Mouse (Mus musculus) MEL (cell line): ENCODE data around the gene Wdr45. TPM values are rescaled to one million over a fixed set of nuclear protein-coding genes. Genes with fewer than 3 reads are reported as not detected.

Source experiments
- DNase-seq: peaks from one replicate; pipeline ENCODE4 v3.0.0; 2011; ENCODE audit warnings: low read depth, low spot score
- H3K27ac ChIP-seq: 2 replicates; pipeline ENCODE4 v1.5.1; 2012; ENCODE audit warnings: low read depth, mild to moderate bottlenecking, control low read depth, low read length, moderate library complexity; ENCODE audit not compliant: control insufficient read depth
- H3K27me3 ChIP-seq, 2 experiments: fragments of 150-350 bp in 1 of 2; sonication (generic) in 1 of 2; 2 replicates each; pipeline ENCODE4 v1.6.1; 2012; ENCODE audit warnings: low read length in 2 of 2, mild to moderate bottlenecking in 2 of 2, improper control_type of control experiment in 1 of 2, moderate library complexity in 1 of 2; ENCODE audit not compliant: insufficient read depth in 2 of 2, control insufficient read depth in 1 of 2
- H3K36me3 ChIP-seq, 2 experiments: 2 replicates each; pipeline ENCODE4 v1.6.1; 2012 to 2014; ENCODE audit warnings: low read length in 2 of 2, improper control_type of control experiment in 1 of 2, inconsistent platforms in 1 of 2, mild to moderate bottlenecking in 1 of 2; ENCODE audit not compliant: insufficient read depth in 2 of 2, control insufficient read depth in 1 of 2
- H3K4me1 ChIP-seq, 2 experiments: fragments of 150-350 bp in 1 of 2; sonication (generic) in 1 of 2; 2 replicates each; pipeline ENCODE4 v1.6.1; 2012; ENCODE audit warnings: low read length in 2 of 2, improper control_type of control experiment in 1 of 2, mild to moderate bottlenecking in 1 of 2; ENCODE audit not compliant: insufficient read depth in 2 of 2, control insufficient read depth in 1 of 2
- H3K4me3 ChIP-seq, 2 experiments: fragments of 150-350 bp in 1 of 2; sonication (generic) in 1 of 2; 2 replicates each; pipeline ENCODE4 v1.5.1; 2012; ENCODE audit warnings: low read depth in 2 of 2, low read length in 2 of 2, mild to moderate bottlenecking in 2 of 2, moderate library complexity in 2 of 2, control low read depth in 1 of 2, improper control_type of control experiment in 1 of 2; ENCODE audit not compliant: control insufficient read depth in 1 of 2, insufficient read depth in 1 of 2
- H3K79me2 ChIP-seq: 2 replicates; pipeline ENCODE4 v1.6.1; 2012; ENCODE audit warnings: mild to moderate bottlenecking, low read length, moderate library complexity; ENCODE audit not compliant: control insufficient read depth, poor library complexity, insufficient read depth
- H3K9ac ChIP-seq: 2 replicates; pipeline ENCODE4 v1.6.1; 2012; ENCODE audit warnings: low read depth, mild to moderate bottlenecking, control low read depth, low read length, moderate library complexity; ENCODE audit not compliant: control insufficient read depth, poor library complexity, severe bottlenecking
- H3K9me3 ChIP-seq: fragments of 150-350 bp; sonication (generic); replicated peaks from 2 replicates; pipeline ENCODE4 v1.6.1; 2012; ENCODE audit warnings: mild to moderate bottlenecking, low read length, improper control_type of control experiment, moderate library complexity; ENCODE audit not compliant: insufficient read depth
- BHLHE40 ChIP-seq: IDR thresholded peaks from 2 replicates; pipeline ENCODE4 v1.6.1; 2012; ENCODE audit warnings: low read depth, mild to moderate bottlenecking, inconsistent platforms, low read length, improper control_type of control experiment, borderline replicate concordance
- CHD1 ChIP-seq: IDR thresholded peaks from 2 replicates; pipeline ENCODE4 v1.6.1; 2012; ENCODE audit warnings: low read depth, mild to moderate bottlenecking, inconsistent platforms, low read length, improper control_type of control experiment
- CHD2 ChIP-seq: IDR thresholded peaks from 2 replicates; pipeline ENCODE4 v1.6.1; 2011; ENCODE audit warnings: low read length, improper control_type of control experiment
- CTCF ChIP-seq, 3 experiments: IDR thresholded peaks in 2 of 3; conservative IDR thresholded peaks in 1 of 3; 2 replicates each; pipeline ENCODE4 v1.5.1; 2011 to 2012; ENCODE audit warnings: low read length in 3 of 3, low read depth in 2 of 3, mild to moderate bottlenecking in 2 of 3, improper control_type of control experiment in 1 of 3, inconsistent platforms in 1 of 3, mixed read lengths in 1 of 3, moderate library complexity in 1 of 3; ENCODE audit not compliant: control insufficient read depth in 1 of 3, insufficient read depth in 1 of 3, poor library complexity in 1 of 3, severe bottlenecking in 1 of 3
- E2F4 ChIP-seq: IDR thresholded peaks from 2 replicates; pipeline ENCODE4 v1.6.1; 2011; ENCODE audit warnings: low read depth, low read length, improper control_type of control experiment, borderline replicate concordance
- ELF1 ChIP-seq: IDR thresholded peaks from 2 replicates; pipeline ENCODE4 v1.6.1; 2014; ENCODE audit warnings: low read depth, mild to moderate bottlenecking, inconsistent platforms, low read length, improper control_type of control experiment, moderate library complexity
- EP300 ChIP-seq, 2 experiments: IDR thresholded peaks; 2 replicates each; pipeline ENCODE4 v1.6.1; 2011; ENCODE audit warnings: improper control_type of control experiment in 2 of 2, low read length in 2 of 2, low read depth in 1 of 2, mild to moderate bottlenecking in 1 of 2
- ETS1 ChIP-seq: IDR thresholded peaks from 2 replicates; pipeline ENCODE4 v1.6.1; 2012; ENCODE audit warnings: low read depth, mild to moderate bottlenecking, inconsistent platforms, low read length, improper control_type of control experiment, moderate library complexity
- GABPA ChIP-seq: IDR thresholded peaks from 2 replicates; pipeline ENCODE4 v1.6.1; 2012; ENCODE audit warnings: low read depth, mild to moderate bottlenecking, inconsistent platforms, low read length, improper control_type of control experiment, moderate library complexity
- GATA1 ChIP-seq: IDR thresholded peaks from 2 replicates; pipeline ENCODE4 v1.6.1; 2011; ENCODE audit warnings: low read depth, low read length, improper control_type of control experiment
- HCFC1 ChIP-seq: IDR thresholded peaks from 2 replicates; pipeline ENCODE4 v1.6.1; 2012; ENCODE audit warnings: low read depth, mild to moderate bottlenecking, inconsistent platforms, low read length, improper control_type of control experiment, moderate library complexity
- JUND ChIP-seq: IDR thresholded peaks from 2 replicates; pipeline ENCODE4 v1.6.1; 2011; ENCODE audit warnings: low read depth, mild to moderate bottlenecking, improper control_type of control experiment, low read length
- KAT2A ChIP-seq: conservative IDR thresholded peaks from 2 replicates; pipeline ENCODE4 v1.6.1; 2012; ENCODE audit warnings: low read depth, low read length, improper control_type of control experiment, inconsistent platforms
- MAFK ChIP-seq: IDR thresholded peaks from 2 replicates; pipeline ENCODE4 v1.6.1; 2011; ENCODE audit warnings: low read depth, mild to moderate bottlenecking, low read length, improper control_type of control experiment, borderline replicate concordance
- MAX ChIP-seq: IDR thresholded peaks from 2 replicates; pipeline ENCODE4 v1.6.1; 2011; ENCODE audit warnings: low read length, improper control_type of control experiment
- MAZ ChIP-seq: IDR thresholded peaks from 2 replicates; pipeline ENCODE4 v1.6.1; 2012; ENCODE audit warnings: low read depth, mild to moderate bottlenecking, inconsistent platforms, low read length, improper control_type of control experiment
- MEF2A ChIP-seq: IDR thresholded peaks from 2 replicates; pipeline ENCODE4 v1.6.1; 2014; ENCODE audit warnings: low read depth, mild to moderate bottlenecking, inconsistent platforms, low read length, improper control_type of control experiment; ENCODE audit not compliant: poor library complexity, insufficient replicate concordance, severe bottlenecking; ENCODE audit errors: extremely low read depth
- MXI1 ChIP-seq: IDR thresholded peaks from 2 replicates; pipeline ENCODE4 v1.6.1; 2011; ENCODE audit warnings: mild to moderate bottlenecking, low read depth, low read length, improper control_type of control experiment
- MYB ChIP-seq: IDR thresholded peaks from 2 replicates; pipeline ENCODE4 v1.6.1; 2011; ENCODE audit warnings: mild to moderate bottlenecking, low read depth, low read length, improper control_type of control experiment
- MYC ChIP-seq: IDR thresholded peaks from 2 replicates; pipeline ENCODE4 v1.6.1; 2011; ENCODE audit warnings: low read depth, mild to moderate bottlenecking, low read length, improper control_type of control experiment, moderate library complexity
- NELFE ChIP-seq: IDR thresholded peaks from 2 replicates; pipeline ENCODE4 v1.6.1; 2011; ENCODE audit warnings: low read depth, low read length, improper control_type of control experiment
- POLR2A ChIP-seq, 2 experiments: IDR thresholded peaks; 2 replicates each; pipeline ENCODE4 v1.6.1; 2011 to 2012; ENCODE audit warnings: low read length in 2 of 2, mild to moderate bottlenecking in 2 of 2, control low read depth in 1 of 2, improper control_type of control experiment in 1 of 2, low read depth in 1 of 2, moderate library complexity in 1 of 2; ENCODE audit not compliant: control insufficient read depth in 1 of 2, insufficient read depth in 1 of 2, poor library complexity in 1 of 2
- POLR2AphosphoS2 ChIP-seq: IDR thresholded peaks from 2 replicates; pipeline ENCODE4 v1.6.1; 2011; ENCODE audit warnings: low read length, improper control_type of control experiment
- POLR2AphosphoS5 ChIP-seq: IDR thresholded peaks from 2 replicates; pipeline ENCODE4 v1.6.1; 2012; ENCODE audit warnings: low read depth, borderline replicate concordance, mild to moderate bottlenecking, inconsistent platforms, low read length, moderate library complexity, mixed read lengths
- RAD21 ChIP-seq: IDR thresholded peaks from 2 replicates; pipeline ENCODE4 v1.6.1; 2011; ENCODE audit warnings: mild to moderate bottlenecking, low read depth, low read length, improper control_type of control experiment
- RCOR1 ChIP-seq: IDR thresholded peaks from 2 replicates; pipeline ENCODE4 v1.6.1; 2012; ENCODE audit warnings: low read depth, mild to moderate bottlenecking, inconsistent platforms, low read length, improper control_type of control experiment
- SIN3A ChIP-seq: IDR thresholded peaks from 2 replicates; pipeline ENCODE4 v1.6.1; 2012; ENCODE audit warnings: low read length, improper control_type of control experiment, inconsistent platforms
- SMC3 ChIP-seq: IDR thresholded peaks from 2 replicates; pipeline ENCODE4 v1.6.1; 2011; ENCODE audit warnings: low read depth, low read length, improper control_type of control experiment
- TAL1 ChIP-seq: IDR thresholded peaks from 2 replicates; pipeline ENCODE4 v1.6.1; 2012; ENCODE audit warnings: mild to moderate bottlenecking, inconsistent platforms, low read length, moderate library complexity, mixed read lengths
- TBP ChIP-seq: IDR thresholded peaks from 2 replicates; pipeline ENCODE4 v1.8.0; 2011; ENCODE audit warnings: low read depth, low read length, improper control_type of control experiment
- USF1 ChIP-seq: IDR thresholded peaks from 2 replicates; pipeline ENCODE4 v1.6.1; 2014; ENCODE audit warnings: low read depth, mild to moderate bottlenecking, inconsistent platforms, low read length, improper control_type of control experiment, moderate library complexity
- USF2 ChIP-seq, 2 experiments: IDR thresholded peaks; 2 replicates each; pipeline ENCODE4 v1.6.1; 2011 to 2012; ENCODE audit warnings: improper control_type of control experiment in 2 of 2, low read length in 2 of 2, borderline replicate concordance in 1 of 2, inconsistent platforms in 1 of 2, low read depth in 1 of 2, mild to moderate bottlenecking in 1 of 2; ENCODE audit not compliant: insufficient read depth in 1 of 2
- ZC3H11A ChIP-seq: IDR thresholded peaks from 2 replicates; pipeline ENCODE4 v1.6.1; 2012; ENCODE audit warnings: low read depth, mild to moderate bottlenecking, inconsistent platforms, low read length, improper control_type of control experiment
- ZKSCAN1 ChIP-seq: IDR thresholded peaks from 2 replicates; pipeline ENCODE4 v1.6.1; 2012; ENCODE audit warnings: low read depth, mild to moderate bottlenecking, inconsistent platforms, low read length, improper control_type of control experiment, moderate library complexity
- ZMIZ1 ChIP-seq: IDR thresholded peaks from 2 replicates; pipeline ENCODE4 v1.6.1; 2012; ENCODE audit warnings: low read depth, mild to moderate bottlenecking, inconsistent platforms, low read length, improper control_type of control experiment, moderate library complexity
- ZNF384 ChIP-seq: IDR thresholded peaks from 2 replicates; pipeline ENCODE4 v1.6.1; 2012; ENCODE audit warnings: low read depth, mild to moderate bottlenecking, inconsistent platforms, low read length, improper control_type of control experiment
- polyA plus RNA-seq, 2 experiments: library from polyadenylated mRNA; stranded (reverse) in 1 of 2; unstranded in 1 of 2; fragments of >175 nt in 1 of 2; fragments of >200 nt in 1 of 2; gene quantifications; 2 replicates each; pipeline versions ENCODE4 v1.2.1 to v1.2.4; 2012; ENCODE audit warnings: low replicate concordance in 2 of 2, low read depth in 1 of 2; ENCODE audit not compliant: insufficient read length in 2 of 2, insufficient read depth in 1 of 2, missing spikeins in 1 of 2
- total RNA-seq: library from RNA; depleted of rRNA; stranded (reverse); fragments of 300-350 nt; gene quantifications from 2 replicates; pipeline ENCODE4 v1.2.3, GENCODE M21; 2012

The Wdr45 gene
- total and polyA plus RNA-seq, 3 experiments, result 13.9 to 36.1 TPM; not detected in 1

GRCm38 (mm10) chrX:7763631-7764393, 49.7 kb downstream of the Wdr45 start:
- Histone ChIP-seq H3K9me3 (no peaks in the 10 kb centered on the region), H3K36me3 (peaks cover 13 to 26% of the 10 kb centered on the region in 2 experiments), H3K27me3 (no peaks in the 10 kb centered on the region), H3K9ac (peak overlapping the region; percentile 60), H3K4me1 (peaks cover 18 to 33% of the 10 kb centered on the region in 2 experiments), H3K27ac (peak overlapping the region; percentile 86), H3K79me2 (peaks cover 18% of the 10 kb centered on the region), H3K4me3 (peak overlapping the region; percentile 72 to 75)
- DNase-seq, result peak; percentile 89
- TF ChIP-seq USF2 (IDR thresholded peaks at IDR 0.05; ENCODE audit: borderline replicate concordance in 1 of 2, insufficient read depth in 1 of 2, low read depth in 1 of 2, low read length in 2 of 2) (no peak), MAX (peak; percentile 22; the same call in 1 of the 2 replicates), POLR2A (IDR thresholded peaks at IDR 0.05; ENCODE audit: control insufficient read depth in 1 of 2, insufficient read depth in 1 of 2, low read depth in 1 of 2, low read length in 2 of 2, poor library complexity in 1 of 2) (peak in 1 of 2 experiments; percentile 54; a peak in 1 of 4 replicates), MYC (no peak; the same call in 1 of the 2 replicates), ZMIZ1 (no peak), KAT2A (no peak), GABPA (no peak), MEF2A (no peak), ELF1 (peak; percentile 48; the same call in 1 of the 2 replicates), ZC3H11A (no peak), POLR2AphosphoS5 (no peak), JUND (no peak), TBP (peak; percentile 32; the same call in 1 of the 2 replicates), RAD21 (no peak), POLR2AphosphoS2 (no peak), USF1 (no peak; the same call in 1 of the 2 replicates), CHD1 (no peak; the same call in 1 of the 2 replicates), TAL1 (no peak), ZNF384 (no peak), E2F4 (0 out of 2 replicates have a peak, but pooled peaks have one; percentile 12), ZKSCAN1 (no peak), MYB (no peak), RCOR1 (peak; percentile 54), MAFK (peak; percentile 85), SMC3 (no peak), EP300 (IDR thresholded peaks at IDR 0.05; ENCODE audit: low read depth in 1 of 2, low read length in 2 of 2) (peak in 1 of 2 experiments; percentile 61; a peak in 3 of 4 replicates), MXI1 (no peak; the same call in 1 of the 2 replicates), GATA1 (peak; percentile 72), ETS1 (peak; percentile 91), BHLHE40 (no peak), SIN3A (peak; percentile 64), MAZ (peak; percentile 26; the same call in 1 of the 2 replicates), CHD2 (peak; percentile 26), NELFE (peak; percentile 47; the same call in 1 of the 2 replicates), CTCF (IDR thresholded peaks at IDR 0.05 in 2 of 3, conservative IDR thresholded peaks at IDR 0.05 in 1 of 3; ENCODE audit: control insufficient read depth in 1 of 3, insufficient read depth in 1 of 3, low read depth in 2 of 3, low read length in 3 of 3, poor library complexity in 1 of 3, severe bottlenecking in 1 of 3) (no peak), HCFC1 (no peak; the same call in 1 of the 2 replicates)
